Mouse (Mus musculus): ENCODE data around the gene Hmgb1. TPM values are rescaled to one million over a fixed set of nuclear protein-coding genes. Genes with fewer than 3 reads are reported as not detected.

Gene Hmgb1
- total RNA-seq, 2 experiments from 2014 or later, result 665 to 803 TPM

- peak; percentile 82 for ATAC-seq (ENCODE audit: poor library complexity, severe bottlenecking)
Measured at GRCm38 (mm10) chr5:149068247-149068740, 116.0 kb downstream of the Hmgb1 start.

- peak; percentile 50 for ATAC-seq (ENCODE audit: poor library complexity, severe bottlenecking)
Measured at GRCm38 (mm10) chr5:149067501-149067961, 116.8 kb downstream of the Hmgb1 start.

GRCm38 (mm10) chr5:149062833-149063232 is 121.5 kb downstream of the Hmgb1 start:
- ATAC-seq (ENCODE audit: poor library complexity, severe bottlenecking), result no peak

- no peak for ATAC-seq (ENCODE audit: poor library complexity, severe bottlenecking)
Measured at GRCm38 (mm10) chr5:149053352-149054168, 130.7 kb downstream of the Hmgb1 start.

- ATAC-seq (ENCODE audit: poor library complexity, severe bottlenecking), result peak; percentile 92
Measured at GRCm38 (mm10) chr5:149052421-149053338, 131.6 kb downstream of the Hmgb1 start.

GRCm38 (mm10) chr5:149051571-149052420 is 132.5 kb downstream of the Hmgb1 start:
- ATAC-seq (ENCODE audit: poor library complexity, severe bottlenecking), result peak; percentile 60

GRCm38 (mm10) chr5:149051194-149051570 is 133.1 kb downstream of the Hmgb1 start:
- ATAC-seq (ENCODE audit: poor library complexity, severe bottlenecking), result peak; percentile 18

- ATAC-seq (ENCODE audit: poor library complexity, severe bottlenecking), result no peak
Measured at GRCm38 (mm10) chr5:149050588-149051160, 133.6 kb downstream of the Hmgb1 start.

GRCm38 (mm10) chr5:149049435-149049834 is 134.9 kb downstream of the Hmgb1 start:
- no peak for ATAC-seq (ENCODE audit: poor library complexity, severe bottlenecking)

GRCm38 (mm10) chr5:149048961-149049360 is 135.3 kb downstream of the Hmgb1 start:
- ATAC-seq (ENCODE audit: poor library complexity, severe bottlenecking), result no peak

- ATAC-seq (ENCODE audit: poor library complexity, severe bottlenecking), result no peak
Measured at GRCm38 (mm10) chr5:149046650-149047049, 137.6 kb downstream of the Hmgb1 start.

- ATAC-seq (ENCODE audit: poor library complexity, severe bottlenecking), result no peak
Measured at GRCm38 (mm10) chr5:149045470-149046085, 138.7 kb downstream of the Hmgb1 start.

GRCm38 (mm10) chr5:149045054-149045453 is 139.2 kb downstream of the Hmgb1 start:
- no peak for ATAC-seq (ENCODE audit: poor library complexity, severe bottlenecking)

GRCm38 (mm10) chr5:149044067-149044466 is 140.2 kb downstream of the Hmgb1 start:
- ATAC-seq (ENCODE audit: poor library complexity, severe bottlenecking), result no peak

- no peak for ATAC-seq (ENCODE audit: poor library complexity, severe bottlenecking)
Measured at GRCm38 (mm10) chr5:149043240-149043639, 141.0 kb downstream of the Hmgb1 start.

GRCm38 (mm10) chr5:149039825-149040224 is 144.5 kb downstream of the Hmgb1 start:
- ATAC-seq (ENCODE audit: poor library complexity, severe bottlenecking), result peak; percentile 97

GRCm38 (mm10) chr5:149037729-149038128 is 146.6 kb downstream of the Hmgb1 start:
- no peak for ATAC-seq (ENCODE audit: poor library complexity, severe bottlenecking)

- ATAC-seq (ENCODE audit: poor library complexity, severe bottlenecking), result no peak
Measured at GRCm38 (mm10) chr5:149036920-149037319, 147.4 kb downstream of the Hmgb1 start.

- ATAC-seq (ENCODE audit: poor library complexity, severe bottlenecking), result no peak
Measured at GRCm38 (mm10) chr5:149032438-149032837, 151.9 kb downstream of the Hmgb1 start.
